Mouse (Mus musculus): ENCODE measurements at regions not wholly inside any gene's neighbourhood (a gene's known extent, or its start where the extent isn't known, plus 50 kb on each side); places are given as distances from the start of the nearest gene placed in this dataset.

DNA sequence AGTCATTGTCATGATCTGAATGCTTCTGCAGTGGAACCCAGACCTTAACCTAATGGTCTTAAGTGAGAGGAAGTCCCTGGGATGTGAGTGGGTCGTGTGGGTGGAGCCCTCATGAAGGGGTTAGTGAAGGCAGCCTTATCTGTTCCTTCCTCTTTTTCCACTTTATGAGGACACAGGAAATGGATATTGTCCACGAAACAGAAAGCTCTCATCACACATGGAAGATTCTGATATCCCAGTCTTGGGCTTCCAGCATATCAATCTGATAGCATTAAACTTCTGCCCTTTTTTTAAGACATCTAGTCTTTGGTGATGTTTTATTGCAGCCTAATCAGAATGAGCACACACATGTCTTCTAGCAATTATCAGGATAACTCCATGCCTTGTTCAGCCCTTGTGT lies 164.0 kb downstream of the Mex3b start:
- DNase-seq: no peak

DNA sequence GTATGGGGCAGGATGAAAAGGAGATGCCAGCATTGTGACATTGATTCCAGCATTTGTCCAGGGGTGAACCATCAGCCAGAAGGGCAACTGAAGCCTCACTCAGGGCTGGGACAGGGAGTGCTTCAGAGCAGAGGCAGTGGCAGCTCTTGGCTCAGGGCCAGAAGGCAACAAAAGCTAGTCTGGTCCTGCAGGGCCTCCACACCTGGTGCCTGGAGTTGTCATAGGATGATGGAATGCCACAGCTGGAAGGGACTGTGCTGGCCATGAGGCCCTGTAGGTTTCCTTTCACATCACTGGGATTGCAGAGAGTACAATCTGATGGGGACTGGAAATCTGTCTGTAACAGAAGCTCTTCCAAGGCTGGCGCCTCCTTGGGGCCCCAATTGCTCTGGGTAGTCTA lies 164.9 kb downstream of the Mex3b start:
- peak; percentile 15 for DNase-seq

DNA sequence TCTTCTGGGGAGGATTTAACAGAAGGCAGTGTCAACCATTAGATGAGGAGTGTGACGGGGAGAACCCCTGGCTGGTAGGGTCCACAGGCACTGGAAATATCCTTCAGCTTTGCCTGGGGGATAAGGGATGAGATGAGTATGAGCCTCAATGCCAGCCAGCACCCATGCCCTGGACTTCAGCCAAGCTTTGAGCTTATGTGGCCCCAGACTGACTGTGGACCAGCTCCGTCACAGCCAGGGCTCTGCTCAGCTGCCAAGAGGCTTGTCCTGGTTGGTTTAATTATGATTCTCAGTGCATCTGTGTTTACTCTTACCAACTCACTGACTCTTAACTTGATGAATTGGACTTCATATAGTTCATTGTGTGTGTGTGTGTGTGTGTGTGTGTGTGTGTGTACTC lies 165.8 kb downstream of the Mex3b start:
- DNase-seq: peak; percentile 32

DNA sequence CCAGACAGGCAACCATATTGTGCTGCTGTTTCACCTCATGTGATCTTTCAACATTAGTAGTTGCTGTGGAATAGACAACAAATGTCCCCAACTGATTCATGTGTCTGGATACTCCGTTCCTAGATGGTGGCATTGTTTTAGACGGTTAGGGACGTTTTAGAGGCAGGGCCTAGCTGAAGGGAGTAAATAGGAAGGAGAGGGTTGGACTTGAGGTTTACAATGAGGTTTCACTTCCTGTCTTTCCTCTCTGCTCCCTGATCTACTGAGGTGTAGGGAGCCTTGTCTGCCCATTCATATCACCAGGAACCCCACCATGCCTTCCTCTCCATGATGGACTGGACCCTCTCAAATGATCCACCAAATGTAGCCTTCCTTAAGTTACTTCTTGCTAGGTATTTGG lies 168.1 kb downstream of the Mex3b start:
- no peak for DNase-seq

DNA sequence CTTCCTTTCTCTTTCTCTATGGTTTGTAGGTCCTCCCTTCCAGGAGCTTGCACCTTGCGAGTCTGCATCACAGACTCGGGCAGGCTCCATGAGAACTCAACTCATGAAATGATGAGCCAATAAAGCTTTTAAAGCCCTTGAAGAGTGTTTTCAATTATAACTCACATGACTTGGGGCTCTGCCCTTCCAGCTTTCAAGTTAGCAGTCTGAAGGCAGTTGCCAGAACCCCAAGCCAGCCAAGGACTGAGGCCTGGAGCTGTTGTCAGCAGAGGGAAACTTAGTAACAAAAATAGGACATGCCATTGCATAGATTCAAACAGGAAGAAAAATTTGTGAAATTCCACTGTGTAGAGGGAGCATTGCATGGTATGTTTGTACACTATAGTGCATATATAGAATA lies 169.3 kb downstream of the Mex3b start:
- no peak for DNase-seq

DNA sequence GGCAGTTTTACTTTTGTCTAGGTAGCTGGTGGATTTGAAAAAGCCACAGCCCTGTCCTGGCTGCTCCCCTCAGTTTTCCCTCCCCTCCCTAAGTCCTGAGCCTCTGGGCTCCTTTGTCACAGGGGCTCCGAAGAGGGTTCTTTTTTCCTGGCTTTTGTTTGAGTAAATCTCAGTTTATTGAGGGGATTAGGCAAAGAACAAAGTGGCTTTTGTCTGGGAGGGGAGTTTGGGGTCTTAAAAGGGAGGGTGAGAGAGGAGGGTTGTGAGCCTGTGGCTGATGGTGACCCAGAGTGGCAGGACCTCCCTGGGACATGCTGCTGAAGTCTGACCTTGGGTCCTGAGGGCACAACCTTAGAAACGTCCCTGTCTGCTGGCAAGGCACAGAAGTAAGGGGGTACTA lies 170.0 kb downstream of the Mex3b start:
- DNase-seq: peak; percentile 60

DNA sequence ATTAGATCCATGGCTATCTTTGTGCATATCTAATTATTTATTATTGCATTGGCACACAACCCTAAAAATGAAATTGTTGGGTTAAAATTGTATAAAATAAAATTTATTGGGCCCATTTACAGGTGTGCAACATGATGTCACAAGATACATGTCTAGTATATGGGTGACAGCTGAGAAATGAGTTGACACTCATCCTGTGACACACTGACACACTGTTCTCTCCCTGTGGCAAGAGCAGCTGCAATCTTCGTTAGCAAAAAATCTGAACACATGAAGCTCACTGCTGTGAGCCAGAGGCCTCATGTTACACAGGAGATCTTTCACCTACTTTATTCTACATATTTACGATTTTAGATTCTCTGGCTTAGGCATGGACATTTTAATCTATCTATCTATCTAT lies 170.6 kb downstream of the Mex3b start:
- no peak for DNase-seq

DNA sequence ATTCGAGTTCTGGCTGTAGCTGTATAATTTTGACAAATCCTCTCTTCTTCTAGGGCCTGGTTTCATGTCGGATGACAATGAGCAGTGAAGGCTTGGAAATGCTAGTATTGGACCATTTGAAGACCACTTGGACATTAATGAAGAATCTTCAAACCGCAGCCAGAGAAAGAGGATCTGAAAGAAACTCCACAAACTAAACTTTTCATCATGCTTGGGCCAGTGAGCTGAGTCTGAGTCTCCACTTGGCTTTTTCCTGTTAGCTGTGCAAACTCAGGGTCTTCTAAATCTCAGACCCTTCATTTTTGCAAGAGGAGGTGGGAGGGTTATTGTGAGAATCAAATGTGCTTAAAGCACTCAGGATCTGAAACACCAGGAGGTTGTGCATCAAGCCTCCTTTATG lies 176.6 kb downstream of the Mex3b start:
- no peak for DNase-seq

DNA sequence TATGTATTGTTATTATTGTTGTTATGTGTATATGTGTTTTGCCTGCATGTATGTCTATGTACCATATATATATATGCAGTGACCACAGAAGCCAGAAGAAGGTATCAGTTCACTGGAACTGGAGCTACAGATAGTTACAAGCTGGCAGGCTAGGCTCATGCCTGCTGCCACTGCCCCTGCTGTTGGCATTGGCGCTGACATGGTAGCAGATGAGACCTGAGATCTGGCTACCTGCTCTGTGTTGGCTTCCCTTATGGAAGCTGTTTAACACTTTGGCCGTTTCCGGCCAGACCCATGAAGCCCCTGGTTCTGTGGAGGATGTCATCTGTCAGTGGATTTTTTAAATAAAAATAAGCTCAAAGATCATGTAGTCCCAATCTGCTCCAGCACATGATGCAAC lies 178.1 kb downstream of the Mex3b start:
- no peak for DNase-seq

DNA sequence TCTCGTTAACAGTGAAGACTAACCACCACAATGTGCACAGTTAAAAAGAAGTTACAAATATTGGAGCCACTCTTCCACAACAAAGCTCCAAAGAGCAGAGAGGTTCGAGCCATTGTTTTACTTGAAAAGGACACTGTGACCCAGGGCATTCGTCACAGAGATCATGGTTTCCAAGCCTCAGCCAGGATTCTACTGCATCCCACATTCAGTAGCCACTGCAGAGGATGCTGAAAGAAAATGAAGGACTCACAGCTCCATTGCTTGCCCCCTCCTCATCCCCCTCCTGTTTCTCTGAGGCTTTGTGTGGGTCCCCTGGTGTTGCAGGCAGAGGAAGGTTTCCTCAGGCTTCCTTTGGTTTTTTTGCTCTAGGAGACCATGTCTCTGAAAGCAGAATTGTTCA lies 182.9 kb downstream of the Mex3b start:
- DNase-seq: no peak

DNA sequence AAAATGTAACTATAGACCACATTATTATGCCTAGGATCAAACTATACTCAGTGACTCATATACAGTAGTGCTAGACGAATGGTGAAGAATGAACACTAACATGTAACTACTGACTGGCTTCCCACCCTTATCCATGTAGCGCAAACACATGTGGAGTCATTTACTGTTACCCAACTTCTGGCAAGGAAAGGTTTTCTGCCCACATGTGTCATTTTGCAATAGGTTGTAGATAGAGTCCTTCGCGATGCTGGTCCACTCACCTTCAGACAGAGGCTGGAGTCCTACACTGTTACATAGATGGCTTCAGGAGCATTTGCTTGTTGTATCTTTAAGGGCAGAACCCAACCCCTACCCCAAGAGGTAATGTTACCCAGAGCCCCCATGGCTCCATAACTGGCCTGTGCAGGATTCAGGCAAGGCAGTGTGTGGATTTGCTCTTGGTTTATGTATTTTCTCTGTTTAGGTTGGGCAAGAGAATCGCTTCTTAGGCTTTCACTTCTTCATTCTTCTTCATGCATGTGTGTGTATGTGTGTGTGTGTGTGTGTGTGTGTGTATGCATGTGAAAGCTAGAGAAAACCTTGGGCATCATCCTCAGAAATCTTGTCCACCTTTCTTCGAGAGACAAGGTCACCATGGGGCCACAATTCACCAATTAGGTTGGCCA lies 183.8 kb downstream of the Mex3b start:
- no peak for DNase-seq

DNA sequence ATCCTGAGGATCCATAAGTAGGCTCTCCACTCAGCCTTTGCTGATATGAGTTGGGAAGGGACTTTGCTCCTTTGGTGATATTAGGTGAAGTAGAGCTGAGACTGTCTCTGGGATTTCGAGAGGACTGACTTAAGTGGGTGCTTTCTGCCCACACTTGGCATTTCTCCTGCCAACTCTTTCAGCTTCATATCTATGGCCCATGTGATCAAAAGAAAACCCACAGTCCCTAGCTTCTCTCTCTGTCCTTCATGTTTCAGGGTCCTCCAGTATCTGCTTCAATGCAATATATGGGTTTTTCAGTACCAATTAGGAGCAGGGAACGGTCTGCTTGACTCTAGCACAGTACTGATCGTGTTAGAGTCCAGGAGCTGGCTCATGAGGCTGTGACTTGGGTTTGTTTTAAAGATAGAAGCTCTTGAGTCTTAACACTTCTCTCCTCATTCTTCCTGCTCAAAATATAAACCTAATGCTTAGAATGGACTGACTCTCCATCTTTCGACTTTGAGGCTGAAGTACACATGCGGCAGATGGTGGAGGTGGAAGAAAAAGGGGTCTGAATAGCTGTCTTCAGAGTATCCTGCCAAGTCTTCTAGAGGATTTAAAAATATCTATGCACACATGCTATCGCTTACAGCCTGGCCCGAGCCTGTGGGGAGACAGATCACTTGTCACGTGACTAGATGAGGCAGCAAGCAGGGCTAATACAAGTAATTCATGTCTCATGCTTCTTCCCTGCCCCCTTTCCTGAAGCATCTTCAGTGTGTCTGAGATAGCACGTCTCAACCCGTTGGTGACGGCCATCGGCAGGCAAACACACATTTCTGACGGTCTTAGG lies 189.2 kb downstream of the Mex3b start:
- no peak for DNase-seq

DNA sequence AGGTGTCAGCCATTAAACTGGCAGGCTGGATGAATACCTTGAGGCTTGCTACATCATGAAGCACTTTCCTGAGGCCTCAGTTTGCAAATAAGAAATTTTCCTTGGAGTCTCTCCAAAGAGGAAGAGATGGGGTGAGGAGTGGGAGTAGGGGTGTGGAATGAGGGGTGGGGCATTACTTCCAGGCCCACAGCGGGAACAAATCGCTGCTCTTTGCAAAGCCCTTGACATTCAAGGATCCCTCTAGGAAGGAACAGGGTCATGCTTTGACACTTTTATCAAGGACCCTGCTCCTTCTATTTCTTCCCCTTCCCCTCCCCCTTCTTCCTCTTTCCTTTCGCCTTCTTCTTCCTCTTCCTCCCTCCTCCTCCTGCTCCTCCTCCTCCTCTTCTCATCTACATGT lies 193.2 kb downstream of the Mex3b start:
- DNase-seq: no peak

DNA sequence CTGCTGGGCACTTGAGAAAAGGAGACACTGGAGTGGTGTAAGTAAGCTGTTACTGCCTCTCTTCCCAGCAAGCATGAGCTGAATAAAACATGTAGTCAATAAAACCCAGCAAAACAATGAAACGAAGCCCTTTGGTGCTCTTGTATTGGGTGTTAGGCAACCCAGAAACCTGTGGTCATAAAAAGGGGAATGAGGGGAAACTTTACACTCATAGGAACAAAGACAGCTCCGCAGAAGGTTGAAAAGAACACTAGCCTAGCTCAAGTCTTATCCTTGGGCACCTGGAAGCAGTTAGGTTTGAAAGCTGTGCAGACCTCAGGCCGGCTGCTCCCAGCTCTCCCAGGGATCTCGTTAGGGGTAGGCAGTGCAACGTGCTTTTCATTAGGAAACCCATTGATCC lies 193.6 kb downstream of the Mex3b start:
- no peak for DNase-seq

DNA sequence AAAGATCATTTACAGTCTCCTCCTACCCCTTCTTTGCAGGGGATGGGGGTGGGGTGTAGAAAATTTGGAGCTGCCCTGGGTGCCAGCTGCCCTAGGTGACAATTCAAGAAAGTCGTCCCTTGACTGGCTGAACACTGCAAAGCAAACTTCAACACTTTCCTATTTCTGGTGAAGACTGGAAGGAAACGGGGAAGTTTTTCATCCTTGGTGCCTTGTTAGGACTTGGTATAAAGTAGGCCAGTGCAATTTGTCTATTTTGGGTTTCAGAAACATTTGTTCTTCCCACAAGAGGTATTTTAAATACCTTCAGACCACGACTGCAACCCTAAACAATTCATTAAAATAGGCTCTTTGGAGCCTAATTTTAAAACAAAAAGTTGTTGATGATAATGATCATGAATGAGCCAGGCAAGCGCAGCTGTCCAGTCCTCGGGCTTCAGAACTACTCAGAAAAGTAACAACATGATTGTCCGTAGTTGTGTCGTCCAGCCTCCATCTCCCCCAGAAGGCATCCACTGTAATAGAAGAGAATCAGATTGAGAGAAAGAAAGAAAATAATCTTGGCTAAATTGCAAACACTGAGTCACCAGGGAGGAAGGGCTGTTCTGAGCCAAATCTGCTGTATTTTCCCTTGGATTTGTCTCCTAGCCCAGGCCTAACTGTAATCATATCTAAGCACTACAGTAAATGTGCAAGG lies 194.2 kb downstream of the Mex3b start:
- no peak for DNase-seq

DNA sequence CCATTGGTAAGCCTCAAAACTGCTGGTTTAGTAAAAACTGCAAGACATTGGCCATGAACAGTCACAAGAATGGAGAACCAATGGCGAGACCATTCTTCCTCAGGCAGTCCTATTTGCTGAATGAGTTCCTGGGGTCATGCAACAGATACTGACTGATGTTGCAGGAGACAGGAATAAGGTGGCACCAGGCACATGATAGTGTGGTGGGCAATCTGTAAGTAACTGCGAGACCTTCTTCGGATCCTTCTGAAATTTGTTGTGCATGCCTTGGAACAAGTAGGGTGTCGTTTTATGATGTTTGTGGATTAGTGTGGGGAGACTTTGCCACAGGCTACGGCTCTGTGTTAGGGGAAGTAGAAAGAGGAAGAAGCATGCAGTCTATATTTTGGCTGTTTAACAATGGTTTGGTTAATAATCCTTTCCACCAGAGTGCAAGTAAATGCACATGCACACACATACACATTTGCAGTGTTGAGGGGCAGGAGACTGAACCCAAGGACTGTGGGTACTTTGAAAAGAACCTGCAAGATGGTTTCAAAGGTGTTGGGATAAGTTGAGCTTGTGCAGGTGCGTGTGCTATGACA lies 194.9 kb downstream of the Mex3b start:
- no peak for DNase-seq

DNA sequence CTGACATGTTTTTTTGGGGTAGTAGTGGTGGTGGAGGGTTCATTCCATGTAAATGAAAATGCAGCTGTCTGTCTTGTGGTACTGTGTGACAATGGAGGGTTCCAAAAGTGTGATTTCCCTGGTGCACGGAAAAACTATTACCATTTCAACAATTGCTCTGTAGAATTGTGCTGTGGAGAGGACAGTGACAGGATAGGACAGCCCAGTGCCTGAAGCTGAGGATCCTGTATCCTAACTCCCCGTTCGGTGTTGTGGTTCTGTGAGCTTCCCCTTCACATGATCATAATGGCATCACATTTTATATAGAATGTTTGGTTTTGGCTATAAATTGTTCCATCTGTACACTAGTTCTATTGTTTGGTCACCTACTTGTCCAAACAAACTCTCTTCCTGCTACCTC lies 196.4 kb downstream of the Mex3b start:
- DNase-seq: no peak

DNA sequence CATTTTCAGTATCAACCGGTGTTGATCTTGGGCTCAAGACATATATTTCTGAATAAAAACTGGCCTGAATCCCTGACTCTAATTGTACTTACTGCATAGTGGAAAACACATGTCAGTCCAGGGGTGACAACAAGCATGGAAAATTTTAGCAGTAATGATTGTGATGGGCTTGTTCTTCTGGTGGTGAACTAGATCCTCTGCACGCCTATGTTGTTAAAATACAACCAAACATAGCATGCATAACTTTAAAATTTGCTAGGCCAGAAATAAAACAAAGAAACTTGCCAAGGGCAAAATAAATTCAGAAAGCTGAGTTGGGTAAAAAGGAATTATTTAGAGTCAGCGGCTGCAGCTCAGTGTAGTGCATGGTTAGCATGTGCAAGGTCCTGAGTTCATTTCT lies 198.2 kb downstream of the Mex3b start:
- no peak for DNase-seq

DNA sequence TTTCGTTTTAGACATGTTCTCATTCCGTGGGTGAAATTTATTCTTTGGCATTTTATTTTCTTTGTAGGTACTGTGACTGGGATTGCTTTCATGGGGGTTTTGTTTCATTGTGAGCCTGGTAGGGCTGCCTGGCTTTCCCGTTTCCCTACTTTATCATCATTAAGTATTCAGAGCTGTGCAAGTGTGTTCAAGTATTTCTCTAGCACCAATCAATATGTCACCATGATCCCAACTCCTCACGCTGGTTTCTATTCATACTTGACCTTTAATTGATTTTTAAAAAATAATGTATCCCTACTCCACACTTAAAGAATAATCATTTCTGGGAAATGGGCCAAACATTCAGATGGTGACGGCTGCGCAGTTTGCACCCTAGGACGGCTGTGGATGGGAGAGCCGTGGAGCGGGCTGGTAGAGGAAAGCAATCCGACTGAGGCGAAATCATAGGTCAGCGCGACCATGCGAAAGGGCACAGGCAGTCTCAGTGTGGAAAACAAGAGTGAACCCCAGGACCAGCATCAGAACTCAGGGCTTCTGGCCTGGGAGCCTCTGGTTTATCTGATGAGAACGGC lies 207.4 kb downstream of the Mex3b start:
- no peak for DNase-seq

DNA sequence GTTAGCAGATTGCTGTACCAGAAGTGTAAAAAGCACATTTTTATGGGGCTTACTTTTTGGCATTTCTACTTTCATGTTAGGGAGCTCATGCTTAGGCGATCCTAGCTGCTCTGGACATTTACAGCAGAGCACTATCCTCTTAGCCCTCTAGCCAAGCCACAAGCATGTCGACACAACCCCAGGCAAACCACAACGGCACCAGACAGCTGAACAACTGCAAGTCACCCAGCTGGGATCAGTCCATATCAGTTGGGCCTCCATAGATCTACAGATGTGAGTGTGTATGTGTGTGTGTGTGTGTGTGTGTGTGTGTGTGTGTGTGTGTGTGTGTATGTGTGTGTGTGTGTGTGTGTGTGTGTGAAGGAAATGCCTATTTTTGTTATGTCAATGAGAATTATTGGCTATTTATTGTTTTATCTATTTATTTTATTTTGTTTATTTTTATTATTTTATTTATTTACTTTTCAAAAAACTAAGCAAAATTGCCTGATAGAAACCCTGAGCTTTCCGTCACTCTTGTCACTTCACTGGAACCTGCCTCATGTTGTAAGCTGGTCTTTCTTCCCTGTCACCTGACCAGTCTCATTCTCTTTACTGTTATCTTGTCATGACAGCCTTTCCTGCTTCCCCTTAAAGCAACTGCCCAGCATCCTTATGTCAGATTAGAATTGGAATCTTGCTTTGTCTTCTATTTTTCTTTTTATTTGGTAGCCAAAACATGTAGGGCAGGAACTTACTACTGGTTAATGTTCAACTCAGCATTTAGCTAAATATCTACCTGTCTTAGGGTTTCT lies 208.2 kb downstream of the Mex3b start:
- no peak for DNase-seq

DNA sequence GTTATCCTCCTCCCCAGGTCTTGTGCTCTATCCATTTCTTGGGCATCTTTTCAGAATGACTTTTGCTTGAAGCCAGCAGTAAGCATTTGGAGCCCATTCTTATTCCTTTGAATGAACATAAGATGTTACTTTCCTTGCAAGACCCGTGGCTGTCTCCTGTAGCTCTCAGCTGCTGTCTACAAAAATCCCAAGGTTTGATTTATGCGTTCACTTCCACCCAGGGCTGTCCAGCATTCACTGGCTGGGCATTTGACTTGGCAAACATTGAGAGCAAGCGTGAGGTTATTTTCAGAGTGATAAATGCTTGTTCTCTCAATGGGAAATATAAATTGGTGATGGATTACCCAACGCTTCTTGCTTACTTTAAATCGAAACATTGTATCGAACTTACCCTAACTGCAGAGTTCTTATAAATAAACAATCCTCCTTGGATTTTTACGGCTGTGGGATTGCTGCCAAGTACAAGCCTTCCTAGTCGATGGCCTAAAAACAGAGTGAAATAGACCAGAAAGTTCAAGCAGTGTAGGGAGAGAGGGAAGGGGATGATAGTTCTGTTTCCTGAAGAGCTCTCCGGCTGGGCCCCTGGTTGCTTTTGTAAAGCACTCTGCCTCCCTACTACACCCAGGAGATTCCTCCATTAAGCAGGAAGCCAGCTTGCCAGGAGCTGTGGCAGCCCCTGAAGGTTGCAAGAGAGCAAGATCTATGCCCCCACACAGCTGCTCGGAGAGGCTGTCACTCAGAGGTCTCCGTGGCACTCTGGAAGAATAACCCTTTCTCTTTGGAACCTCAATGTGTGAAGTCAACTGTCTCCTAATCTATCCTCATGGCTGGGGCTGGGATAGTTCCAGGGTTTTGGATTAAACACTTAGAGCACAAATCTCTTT lies 210.1 kb downstream of the Mex3b start:
- no peak for DNase-seq

DNA sequence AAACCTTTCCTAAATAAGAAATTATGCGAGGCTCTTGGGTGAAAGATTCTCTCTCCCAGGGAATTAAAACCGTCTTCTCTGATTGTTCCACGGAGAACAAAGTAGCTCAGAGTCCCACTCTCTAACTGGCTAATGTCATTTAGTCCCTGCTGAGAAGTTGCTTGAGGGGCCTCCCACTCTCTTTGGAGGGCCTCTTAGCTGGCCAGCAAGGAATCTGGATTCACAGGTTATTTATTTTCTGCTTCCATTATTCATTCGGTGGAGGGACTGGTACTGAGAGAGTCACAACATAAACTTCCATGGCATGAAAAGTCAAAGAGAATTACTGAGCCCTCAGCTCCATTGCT lies 210.8 kb downstream of the Mex3b start:
- peak; percentile 73 for DNase-seq

Data from retina, postnatal 1 day (tissue).